Mouse (Mus musculus) monocyte, adult 5-6 weeks (primary cell): ENCODE data around the gene Dync1li2. TPM values are rescaled to one million over a fixed set of nuclear protein-coding genes. Genes with fewer than 3 reads are reported as not detected.

Source experiments
- total RNA-seq: library from RNA; stranded (forward); fragments of 200-1000, 200-491, 200-594 nt; gene quantifications from 3 replicates; pipeline ENCODE4 v1.2.3, GENCODE M21; 2017

Dync1li2 gene
- total RNA-seq, 1 experiment from 2014 or later, result 57.3 TPM

Other genes starting within 250 kb of the Dync1li2 start
- 39.0 to 49.4 TPM (median 44.6 TPM) in 3 replicates for gene Tk2, start 194.5 kb downstream of the Dync1li2 start, total RNA-seq
- 33.6 to 48.9 TPM (median 35.8 TPM) in 3 replicates for gene Cklf, start 192.2 kb downstream of the Dync1li2 start, total RNA-seq
- 4.7 TPM in 1 of 3 replicates, not detected in the others for gene Cmtm2a, start 149.9 kb downstream of the Dync1li2 start, total RNA-seq
- gene Gm45711, start 133.0 kb downstream of the Dync1li2 start, total RNA-seq, result not detected in 3 replicates
- gene Cmtm1, start 132.9 kb downstream of the Dync1li2 start, total RNA-seq, result not detected in 3 replicates
- not detected in 3 replicates for gene Gm11020, start 121.5 kb downstream of the Dync1li2 start, total RNA-seq
- gene Cmtm2b, start 120.8 kb downstream of the Dync1li2 start, total RNA-seq, result 2.6 TPM in 1 of 3 replicates, not detected in the others
- gene Cmtm3, start 103.6 kb downstream of the Dync1li2 start, total RNA-seq, result 14.1 to 17.1 TPM (median 16.7 TPM) in 3 replicates
- 0.19 to 0.97 TPM (median 0.64 TPM) in 3 replicates for gene Cmtm4, start 47.2 kb downstream of the Dync1li2 start, total RNA-seq
- gene Terb1, start 66.9 kb upstream of the Dync1li2 start, total RNA-seq, result 0.21 TPM in 1 of 3 replicates, not detected in the others
- 103 to 118 TPM (median 115 TPM) in 3 replicates for gene Nae1, start 91.6 kb upstream of the Dync1li2 start, total RNA-seq
- gene Car7, start 91.6 kb upstream of the Dync1li2 start, total RNA-seq, result 1.3 to 3.6 TPM (median 3.3 TPM) in 3 replicates
- 3.4 to 6.1 TPM (median 5.0 TPM) in 3 replicates for gene Pdp2, start 148.4 kb upstream of the Dync1li2 start, total RNA-seq
- gene Cdh16, start 181.3 kb upstream of the Dync1li2 start, total RNA-seq, result not detected in 3 replicates
- gene Rrad, start 188.3 kb upstream of the Dync1li2 start, total RNA-seq, result 12.6 to 19.0 TPM (median 14.8 TPM) in 3 replicates
- gene Ciao2b, start 198.9 kb upstream of the Dync1li2 start, total RNA-seq, result 20.6 to 41.4 TPM (median 36.8 TPM) in 3 replicates